Mouse (Mus musculus) embryonic fibroblast, embryonic 13.5 days (primary cell): ENCODE data around the gene Cox17.

Experiments used
- CTCF ChIP-seq: IDR thresholded peaks from 2 replicates; pipeline ENCODE4 v1.5.1; 2011; ENCODE audit warnings: mild to moderate bottlenecking, control low read depth, low read length, moderate library complexity, borderline replicate concordance; ENCODE audit not compliant: insufficient read depth
- POLR2A ChIP-seq: IDR thresholded peaks from 2 replicates; pipeline ENCODE4 v1.6.1; 2011; ENCODE audit warnings: low read depth, mild to moderate bottlenecking, control low read depth, low read length, moderate library complexity

GRCm38 (mm10) chr16:38369431-38369830 lies 22.6 kb downstream of the Cox17 start:
- TF ChIP-seq POLR2A = no peak
- TF ChIP-seq CTCF = no peak
